Mouse (Mus musculus) spleen, postnatal 36 days (tissue): ENCODE results near the gene Lama4.

Experiments
- DNase-seq, 2 experiments: peaks; one replicate each; pipeline ENCODE4 v3.0.0; 2022; ENCODE audit warnings: low spot score in 2 of 2, mixed read lengths in 1 of 2

The Lama4 gene

GRCm38 (mm10) chr10:38994719-38995450 is 29.6 kb downstream of the Lama4 start:
- no peak for DNase-seq

- no peak for DNase-seq
Measured at GRCm38 (mm10) chr10:38995896-38996295, 30.6 kb downstream of the Lama4 start.

GRCm38 (mm10) chr10:39000951-39001350 is 35.6 kb downstream of the Lama4 start:
- no peak for DNase-seq

GRCm38 (mm10) chr10:39002521-39002920 is 37.2 kb downstream of the Lama4 start:
- no peak for DNase-seq

GRCm38 (mm10) chr10:39003520-39003919 is 38.2 kb downstream of the Lama4 start:
- DNase-seq = no peak

- no peak for DNase-seq
Measured at GRCm38 (mm10) chr10:39005494-39005893, 40.2 kb downstream of the Lama4 start.

- DNase-seq = no peak
Measured at GRCm38 (mm10) chr10:39006433-39007105, 41.3 kb downstream of the Lama4 start.

- DNase-seq = no peak
Measured at GRCm38 (mm10) chr10:39014836-39015235, 49.5 kb downstream of the Lama4 start.

- DNase-seq = no peak
Measured at GRCm38 (mm10) chr10:39017986-39018385, 52.7 kb downstream of the Lama4 start.

- DNase-seq = no peak
Measured at GRCm38 (mm10) chr10:39018635-39019034, 53.3 kb downstream of the Lama4 start.

- DNase-seq = no peak
Measured at GRCm38 (mm10) chr10:39023618-39024256, 58.4 kb downstream of the Lama4 start.

GRCm38 (mm10) chr10:39026529-39026928 is 61.2 kb downstream of the Lama4 start:
- no peak for DNase-seq

- DNase-seq = no peak
Measured at GRCm38 (mm10) chr10:39027058-39027457, 61.7 kb downstream of the Lama4 start.

GRCm38 (mm10) chr10:39028403-39028802 is 63.1 kb downstream of the Lama4 start:
- DNase-seq = no peak

GRCm38 (mm10) chr10:39029297-39030147 is 64.2 kb downstream of the Lama4 start:
- DNase-seq = no peak

- DNase-seq = no peak
Measured at GRCm38 (mm10) chr10:39030148-39030685, 64.9 kb downstream of the Lama4 start.

- DNase-seq = no peak
Measured at GRCm38 (mm10) chr10:39039564-39039963, 74.2 kb downstream of the Lama4 start.

- DNase-seq = no peak
Measured at GRCm38 (mm10) chr10:39040026-39040425, 74.7 kb downstream of the Lama4 start.

GRCm38 (mm10) chr10:39044476-39044995 is 79.2 kb downstream of the Lama4 start:
- DNase-seq = no peak

GRCm38 (mm10) chr10:39045111-39045510 is 79.8 kb downstream of the Lama4 start:
- no peak for DNase-seq

- no peak for DNase-seq
Measured at GRCm38 (mm10) chr10:39047775-39048174, 82.5 kb downstream of the Lama4 start.
